Mouse (Mus musculus) liver, postnatal 0 days (tissue): ENCODE measurements around the gene Ehd3. TPM values are rescaled to one million over a fixed set of nuclear protein-coding genes. Genes with fewer than 3 reads are reported as not detected.

ENCODE experiments used
- ATAC-seq: fragments of 200-750 bp; cut with Nextera tagmentation; 2 replicates; pipeline ENCODE4 v1.8.0; 2017; ENCODE audit warnings: mild to moderate bottlenecking, moderate library complexity
- DNase-seq: peaks from one replicate; pipeline ENCODE4 v3.0.0-alpha.2; 2016
- H3K27ac ChIP-seq: fragments of 300-500 bp; sonication (generic); 2 replicates; pipeline ENCODE4 v1.5.1; 2014; ENCODE audit warnings: antibody characterized with exemption, moderate library complexity, mild to moderate bottlenecking, low read depth
- H3K27me3 ChIP-seq: fragments of 300-500 bp; sonication (generic); 2 replicates; pipeline ENCODE4 v1.6.1; 2014; ENCODE audit warnings: low read length, control low read depth, mixed read lengths; ENCODE audit not compliant: insufficient read depth
- H3K36me3 ChIP-seq: fragments of 300-500 bp; sonication (generic); replicated peaks from 2 replicates; pipeline ENCODE4 v1.6.1; 2014; ENCODE audit warnings: mild to moderate bottlenecking, control low read depth, low read length, moderate library complexity, mixed read lengths; ENCODE audit not compliant: insufficient read depth
- H3K4me1 ChIP-seq: fragments of 300-500 bp; sonication (generic); 2 replicates; pipeline ENCODE4 v1.6.1; 2014; ENCODE audit warnings: antibody characterized with exemption, mild to moderate bottlenecking, control low read depth; ENCODE audit not compliant: insufficient read depth
- H3K4me2 ChIP-seq: fragments of 300-500 bp; sonication (generic); 2 replicates; pipeline ENCODE4 v1.6.1; 2014; ENCODE audit warnings: low read depth, mild to moderate bottlenecking, low read length, moderate library complexity, mixed read lengths
- H3K4me3 ChIP-seq: fragments of 300-500 bp; sonication (generic); 2 replicates; pipeline ENCODE4 v1.5.1; 2014; ENCODE audit warnings: low read depth, low read length
- H3K9ac ChIP-seq: fragments of 300-500 bp; sonication (generic); replicated peaks from 2 replicates; pipeline ENCODE4 v1.6.1; 2014; ENCODE audit warnings: mild to moderate bottlenecking, moderate library complexity
- H3K9me3 ChIP-seq: fragments of 300-500 bp; sonication (generic); 2 replicates; pipeline ENCODE4 v1.6.1; 2016; ENCODE audit warnings: mild to moderate bottlenecking, control low read depth, low read length, mixed read lengths
- CTCF ChIP-seq: sonication (generic); IDR thresholded peaks from 2 replicates; pipeline ENCODE4 v1.5.1; 2016; ENCODE audit warnings: antibody characterized with exemption, low read depth
- EP300 ChIP-seq: IDR thresholded peaks from 2 replicates; pipeline ENCODE4 v1.6.1; 2016; ENCODE audit warnings: antibody characterized with exemption, low read depth, mild to moderate bottlenecking
- WGBS: fragments of 180-500 bp; shearing (Covaris S2); extraction: QIAGEN DNeasy Blood & Tissue Kit; methylation state at CpG from one replicate; pipeline ENCODE4 v1.1.7; 2014; ENCODE audit not compliant: insufficient replicate concordance; 5-methylcytosine and 5-hydroxymethylcytosine counted together
- polyA plus RNA-seq: library from polyadenylated mRNA; unstranded; fragments of >200 nt; fragmentation: Nextera tagmentation; extraction: Ambion mirVana; gene quantifications from 2 replicates; pipeline ENCODE4 v1.2.1, GENCODE M21; 2015

The Ehd3 gene
- polyA plus RNA-seq, 1 experiment from 2014 or later, result 22.5 TPM

DNA sequence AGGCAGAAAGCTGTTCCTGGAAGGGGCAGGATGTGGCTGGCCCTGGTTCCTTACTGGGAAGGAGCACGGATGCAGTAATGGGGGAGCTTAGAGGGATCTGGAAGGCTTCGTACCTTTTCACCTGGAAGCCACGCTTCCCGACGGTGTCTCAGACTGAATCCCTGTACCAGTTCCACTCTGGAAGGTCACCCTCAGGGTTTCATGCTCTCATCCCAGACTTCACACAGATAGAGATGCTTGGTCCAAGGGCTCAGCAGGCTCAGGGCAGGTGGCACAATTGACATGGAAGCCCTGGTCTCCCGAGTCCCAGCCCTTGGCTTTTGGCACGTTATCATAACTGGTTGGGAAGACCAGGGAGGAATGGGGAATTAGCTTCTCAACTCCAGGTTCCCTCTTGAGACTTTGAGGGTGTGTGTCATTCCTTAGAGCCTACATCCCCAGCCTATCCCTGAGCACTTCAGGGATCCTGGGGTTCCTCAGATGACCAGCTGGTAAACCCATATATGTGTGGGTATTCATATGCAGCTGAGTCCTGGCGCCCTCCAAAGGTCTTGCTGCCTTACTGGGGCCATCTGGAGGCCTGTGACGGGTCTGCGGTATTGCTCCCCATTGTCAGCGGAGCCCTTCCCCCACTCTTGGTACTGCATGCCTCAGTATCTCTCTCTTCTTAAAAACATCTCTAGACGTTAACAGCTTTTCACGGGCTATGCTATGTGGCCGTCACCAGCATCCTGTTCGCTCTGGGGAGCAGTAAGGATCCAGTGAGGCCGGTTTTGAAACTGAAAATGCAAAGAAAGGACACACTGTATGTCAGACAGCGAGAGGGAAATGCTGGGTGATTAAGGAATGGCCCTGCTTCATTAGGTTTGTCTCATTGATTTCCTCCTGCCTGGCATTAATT, 19.4 kb downstream of the Ehd3 start:
- no peaks in the 10 kb centered on the region for H3K27me3 ChIP-seq

DNA sequence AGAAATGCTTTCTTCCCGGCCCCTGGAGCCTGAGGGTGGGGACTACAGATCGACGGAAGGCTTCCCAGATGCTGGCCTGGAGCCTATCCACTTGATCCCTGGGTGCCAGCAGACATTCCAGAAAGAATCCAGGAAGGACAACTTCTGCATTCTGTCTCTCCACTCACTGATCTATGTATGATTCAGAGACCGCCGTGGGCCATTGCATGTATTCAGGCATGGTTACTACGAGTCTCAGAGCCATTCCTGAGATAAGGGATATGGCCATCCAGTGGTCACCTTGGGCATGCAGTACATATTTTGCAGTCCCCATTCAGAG, 20.0 kb downstream of the Ehd3 start:
- H3K27ac ChIP-seq, result no peak overlapping the region

More for the DNA sequence above, 19.4 kb downstream of the Ehd3 start:
- Histone ChIP-seq H3K36me3 (no peaks in the 10 kb centered on the region), H3K4me1 (no peaks in the 10 kb centered on the region), H3K9me3 (no peaks in the 10 kb centered on the region), H3K4me2 (no peak overlapping the region), H3K4me3 (no peak overlapping the region), H3K9ac (no peak overlapping the region), H3K27ac (no peak overlapping the region)
- WGBS, result 62% methylated on average over 17 of the region's 17 CpGs
- DNase-seq (no peak), ATAC-seq (no peak)
- TF ChIP-seq EP300, result no peak
- TF ChIP-seq CTCF, result no peak

DNA sequence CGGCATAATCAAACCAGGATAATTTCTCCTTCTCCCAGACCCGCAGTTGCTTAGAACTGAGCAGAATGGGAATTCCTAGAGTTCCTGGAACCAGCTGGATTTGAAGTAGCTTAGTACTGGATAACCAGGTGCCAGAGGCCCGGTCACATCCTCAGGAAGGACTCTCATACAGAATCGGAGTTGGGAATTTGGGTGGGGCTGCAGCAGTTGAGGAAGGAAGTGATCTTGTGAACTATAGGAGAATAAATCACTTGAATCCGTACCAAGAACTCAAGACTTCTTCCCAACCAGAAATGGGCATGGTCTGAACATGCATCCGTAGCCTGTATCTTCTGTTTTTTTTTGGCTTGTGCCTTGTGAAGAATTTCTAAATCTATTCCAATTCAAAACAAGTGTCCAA, 22.2 kb downstream of the Ehd3 start:
- Histone ChIP-seq H3K36me3 (no peaks in the 10 kb centered on the region), H3K9me3 (no peaks in the 10 kb centered on the region), H3K4me3 (no peak overlapping the region), H3K4me1 (no peaks in the 10 kb centered on the region), H3K9ac (no peak overlapping the region), H3K4me2 (no peak overlapping the region), H3K27me3 (no peaks in the 10 kb centered on the region), H3K27ac (no peak overlapping the region)
- WGBS, result 71% methylated on average over 6 of the region's 6 CpGs
- DNase-seq (no peak), ATAC-seq (no peak)
- TF ChIP-seq EP300 (no peak), CTCF (no peak)

More for the DNA sequence above, 20.0 kb downstream of the Ehd3 start:
- no peaks in the 10 kb centered on the region for H3K9me3 ChIP-seq
- no peak for ATAC-seq
- no peak for DNase-seq
- WGBS, result 78% methylated on average over 6 of the region's 6 CpGs
- no peak overlapping the region for H3K9ac ChIP-seq
- TF ChIP-seq EP300, result no peak
- TF ChIP-seq CTCF, result no peak
- no peaks in the 10 kb centered on the region for H3K27me3 ChIP-seq
- H3K4me1 ChIP-seq, result no peaks in the 10 kb centered on the region
- H3K36me3 ChIP-seq, result no peaks in the 10 kb centered on the region
- H3K4me2 ChIP-seq, result no peak overlapping the region
- no peak overlapping the region for H3K4me3 ChIP-seq

DNA sequence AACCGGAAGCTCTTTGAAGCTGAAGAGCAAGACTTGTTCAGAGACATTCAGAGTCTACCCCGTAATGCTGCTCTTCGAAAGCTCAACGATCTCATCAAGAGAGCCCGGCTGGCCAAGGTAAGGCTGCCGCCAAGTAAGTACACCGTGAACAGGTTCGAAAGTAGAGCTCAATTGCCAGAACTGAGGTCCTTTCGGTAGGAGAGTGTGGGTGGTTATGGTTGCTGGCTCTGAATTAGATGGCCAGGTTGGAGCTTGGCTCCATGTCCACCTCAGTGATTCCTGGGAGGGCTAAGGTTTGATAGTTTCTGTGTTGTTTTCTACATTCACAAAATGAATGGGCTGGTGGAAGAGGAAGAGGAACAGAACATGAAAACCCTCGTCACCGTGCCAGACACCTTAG, 23.5 kb downstream of the Ehd3 start:
- H3K27me3 ChIP-seq, result no peaks in the 10 kb centered on the region
- ATAC-seq, result no peak

DNA sequence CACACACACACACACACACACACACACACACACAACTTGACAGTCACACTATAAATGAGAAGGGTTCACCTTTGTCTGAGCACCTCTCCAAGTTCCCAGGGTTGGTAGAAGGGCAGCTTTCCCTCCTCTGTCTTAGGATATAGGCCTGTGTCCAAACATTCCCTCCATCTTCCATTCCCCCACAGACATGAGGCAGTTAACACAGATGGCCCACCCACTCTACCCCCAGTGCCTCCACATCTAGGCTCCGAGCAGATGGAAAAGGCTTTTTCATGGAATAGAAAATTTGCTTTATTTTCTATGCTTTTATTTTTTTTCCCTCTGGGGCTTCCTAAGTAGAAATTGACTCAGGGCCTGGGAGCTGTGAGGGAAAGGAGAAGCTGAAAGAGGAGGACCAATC, 26.6 kb downstream of the Ehd3 start:
- H3K9me3 ChIP-seq, result no peaks in the 10 kb centered on the region
- H3K27me3 ChIP-seq, result no peaks in the 10 kb centered on the region
- no peak for DNase-seq
- H3K4me3 ChIP-seq, result no peak overlapping the region
- no peak overlapping the region for H3K4me2 ChIP-seq
- no peaks in the 10 kb centered on the region for H3K36me3 ChIP-seq
- ATAC-seq, result no peak
- H3K4me1 ChIP-seq, result no peaks in the 10 kb centered on the region
- no peak overlapping the region for H3K9ac ChIP-seq
- 74% methylated on average over 1 of the region's 1 CpGs for WGBS
- H3K27ac ChIP-seq, result no peak overlapping the region
- no peak for TF ChIP-seq CTCF
- TF ChIP-seq EP300, result no peak

More for the DNA sequence above, 23.5 kb downstream of the Ehd3 start:
- no peak overlapping the region for H3K27ac ChIP-seq
- DNase-seq, result no peak
- no peaks in the 10 kb centered on the region for H3K4me1 ChIP-seq
- no peaks in the 10 kb centered on the region for H3K36me3 ChIP-seq
- 84% methylated on average over 11 of the region's 11 CpGs for WGBS
- H3K9ac ChIP-seq, result no peak overlapping the region
- no peaks in the 10 kb centered on the region for H3K9me3 ChIP-seq
- H3K4me3 ChIP-seq, result no peak overlapping the region
- H3K4me2 ChIP-seq, result no peak overlapping the region
- TF ChIP-seq CTCF, result no peak
- TF ChIP-seq EP300, result no peak

DNA sequence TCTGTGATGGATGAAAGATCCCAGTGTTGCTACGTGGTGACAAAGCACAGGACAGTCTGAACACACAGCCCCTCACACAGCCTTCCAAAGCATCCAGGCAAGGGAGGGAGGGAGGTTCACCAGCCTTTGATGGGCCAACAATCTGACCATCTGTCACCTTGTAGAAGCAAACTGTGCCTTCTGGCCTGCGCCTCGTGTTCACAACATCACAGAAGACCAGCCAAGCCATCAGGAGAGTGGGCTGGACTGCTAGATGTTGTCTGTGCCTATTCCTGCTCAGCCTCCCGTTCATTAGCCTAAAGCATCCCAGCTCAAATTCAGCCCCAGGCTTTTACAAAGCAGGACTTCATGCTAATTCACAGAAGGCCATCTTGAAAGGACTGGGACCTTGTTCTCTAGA, 27.5 kb downstream of the Ehd3 start:
- no peaks in the 10 kb centered on the region for H3K27me3 ChIP-seq
- no peak for DNase-seq
- no peaks in the 10 kb centered on the region for H3K36me3 ChIP-seq
- H3K9ac ChIP-seq, result no peak overlapping the region
- 61% methylated on average over 4 of the region's 4 CpGs for WGBS
- no peaks in the 10 kb centered on the region for H3K4me1 ChIP-seq
- H3K27ac ChIP-seq, result no peak overlapping the region
- no peak overlapping the region for H3K4me2 ChIP-seq
- H3K4me3 ChIP-seq, result no peak overlapping the region
- no peaks in the 10 kb centered on the region for H3K9me3 ChIP-seq
- ATAC-seq, result no peak
- no peak for TF ChIP-seq EP300
- no peak for TF ChIP-seq CTCF
